Mouse (Mus musculus): Measurements from ENCODE around the gene Hmcn2.

- TF ChIP-seq CTCF (IDR thresholded peaks at IDR 0.05; ENCODE audit: insufficient read depth, low read depth, low read length) = no peak
- TF ChIP-seq POLR2A (IDR thresholded peaks at IDR 0.05; ENCODE audit: insufficient read depth, low read depth, low read length) = no peak
Observed at GRCm38 (mm10) chr2:31454280-31454679, 140.1 kb downstream of the Hmcn2 start.
